Mouse (Mus musculus): ENCODE results near the gene Dnajb6.

The Dnajb6 gene

GRCm38 (mm10) chr5:29848091-29848490, 112.6 kb downstream of the Dnajb6 start:
- no peak for DNase-seq (ENCODE audit: low spot score)

- no peak for DNase-seq (ENCODE audit: low spot score)
Observed at GRCm38 (mm10) chr5:29852376-29852775, 116.9 kb downstream of the Dnajb6 start.

GRCm38 (mm10) chr5:29853035-29853434, 117.5 kb downstream of the Dnajb6 start:
- no peak for DNase-seq (ENCODE audit: low spot score)

GRCm38 (mm10) chr5:29854376-29854775, 118.9 kb downstream of the Dnajb6 start:
- peak; percentile 12 for DNase-seq (ENCODE audit: low spot score)

- DNase-seq (ENCODE audit: low spot score), result no peak
Observed at GRCm38 (mm10) chr5:29854971-29855370, 119.5 kb downstream of the Dnajb6 start.

- peak; percentile 45 for DNase-seq (ENCODE audit: low spot score)
Observed at GRCm38 (mm10) chr5:29861522-29861921, 126.0 kb downstream of the Dnajb6 start.

- no peak for DNase-seq (ENCODE audit: low spot score)
Observed at GRCm38 (mm10) chr5:29862388-29862787, 126.9 kb downstream of the Dnajb6 start.

- peak; percentile 4 for DNase-seq (ENCODE audit: low spot score)
Observed at GRCm38 (mm10) chr5:29864291-29864737, 128.8 kb downstream of the Dnajb6 start.

GRCm38 (mm10) chr5:29864994-29865393, 129.5 kb downstream of the Dnajb6 start:
- no peak for DNase-seq (ENCODE audit: low spot score)
